ENCODE assay signal across 21 mouse cellular contexts in the genomic region with DNA sequence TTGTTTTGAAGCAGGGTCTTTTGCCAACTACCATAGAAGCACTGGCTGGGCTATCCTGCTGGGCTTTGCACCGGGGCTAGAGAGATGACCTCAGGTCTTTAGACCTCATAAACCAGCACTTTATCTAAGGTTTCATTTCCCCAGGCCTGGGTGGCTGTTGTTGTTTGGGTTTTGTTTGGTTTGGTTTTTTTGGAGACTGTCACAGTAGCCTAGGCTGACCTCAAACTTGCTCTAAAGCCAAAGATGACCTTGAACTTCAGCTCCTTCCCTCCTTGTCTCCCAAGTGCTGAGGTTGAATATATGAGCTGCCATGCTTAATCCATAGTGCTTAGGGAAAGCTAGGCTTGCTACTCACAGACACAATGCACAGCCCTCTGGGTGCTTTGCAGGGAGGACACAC. TPM values are rescaled to one million over a fixed set of nuclear protein-coding genes. Genes with fewer than 3 reads are reported as not detected.
DNase-seq lines count a peak whose midpoint lies in the region; ATAC-seq and TF ChIP-seq lines count a peak whose summit lies in the region.
"Had no signal": no experiment of that assay in that cellular context is flagged by ENCODE, and none has a peak within 500 bp of the region (broad histone marks: within the 10 kb centered on the region; RNA-seq: fewer than 3 reads in every experiment).

No protein-coding gene starts in this region.

- intact Hi-C loops in gastrocnemius, adult 2 months (cut with DNase I), result no loop called here

- no peak overlapping the region for H3K9ac ChIP-seq in liver, adult 2 months (ENCODE audit: low read depth, low read length)
- H3K9ac ChIP-seq in midbrain, embryonic 11.5 days (ENCODE audit: low read length), result no peak overlapping the region
- no peak overlapping the region for H3K9ac ChIP-seq in midbrain, postnatal 0 days (replicated peaks; ENCODE audit: low read length, poor library complexity, severe bottlenecking)

- WGBS in liver, adult 2 months, result 22% methylated on average over 1 of the region's 1 CpGs
- 91% methylated on average over 1 of the region's 1 CpGs for WGBS in midbrain, embryonic 11.5 days
- 83% methylated on average over 1 of the region's 1 CpGs for WGBS in midbrain, postnatal 0 days

- peaks cover 2% of the 10 kb centered on the region; the same call in 1 of the 2 replicates for H3K36me3 ChIP-seq in liver, adult 2 months (ENCODE audit: control insufficient read depth, insufficient read depth, low read length)
- H3K36me3 ChIP-seq in midbrain, embryonic 11.5 days (ENCODE audit: control insufficient read depth, insufficient read depth, low read length), result no peaks in the 10 kb centered on the region; the same call in 1 of the 2 replicates
- H3K36me3 ChIP-seq in midbrain, postnatal 0 days (ENCODE audit: insufficient read depth, low read length), result peaks cover 39% of the 10 kb centered on the region

- no peak overlapping the region for H3K4me2 ChIP-seq in midbrain, embryonic 11.5 days
- no peak overlapping the region for H3K4me2 ChIP-seq in midbrain, postnatal 0 days (ENCODE audit: low read depth, low read length, poor library complexity, severe bottlenecking)

- DNase-seq in gastrocnemius, adult 2 months, result no peak
- DNase-seq in gastrocnemius, adult 18-20 months (ENCODE audit: low spot score), result no peak
- peak; percentile 65 for DNase-seq in liver, adult 2 months (ENCODE audit: extremely low read depth, low read depth, low spot score)
- DNase-seq in liver, result no peak
- DNase-seq in midbrain, embryonic 11.5 days (ENCODE audit: low spot score, missing footprints), result peak; percentile 67
- no peak for DNase-seq in midbrain, postnatal 0 days (ENCODE audit: low spot score)
- DNase-seq: adrenal gland, adult 2 months; adrenal gland, adult 8-10 months; adrenal gland, postnatal 10 days; adrenal gland, postnatal 14 days; adrenal gland, postnatal 25 days; adrenal gland, postnatal 36 days; B cell, adult 2 months; cerebellum, adult 11 months; cerebellum, adult 11-12 months; cerebellum, adult 18-20 months had no signal

- no peak for ATAC-seq in midbrain, embryonic 11.5 days (ENCODE audit: low FRiP score)
- no peak for ATAC-seq in midbrain, postnatal 0 days (ENCODE audit: low FRiP score)
- ATAC-seq: activated CD4-positive, CD25-positive, alpha-beta regulatory T cell, adult 4 months; CD4-positive, CD25-positive, alpha-beta regulatory T cell, adult 4 months; Patski had no signal

- no peak for TF ChIP-seq CTCF in gastrocnemius, adult 2 months (IDR thresholded peaks at IDR 0.05)
- no peak for TF ChIP-seq CTCF in liver, adult 2 months (IDR thresholded peaks at IDR 0.05; ENCODE audit: low read depth, low read length)
- TF ChIP-seq CTCF in midbrain, postnatal 0 days (IDR thresholded peaks at IDR 0.05), result no peak

- H3K27ac ChIP-seq in gastrocnemius, adult 2 months, result peak overlapping the region; percentile 80; the same call in 1 of the 2 replicates
- no peak overlapping the region for H3K27ac ChIP-seq in liver, adult 2 months (replicated peaks; ENCODE audit: insufficient read depth, low read depth, low read length)
- H3K27ac ChIP-seq in midbrain, embryonic 11.5 days (ENCODE audit: low read depth, low read length), result no peak overlapping the region
- H3K27ac ChIP-seq in midbrain, postnatal 0 days (ENCODE audit: low read depth, low read length), result no peak overlapping the region

- no peaks in the 10 kb centered on the region for H3K9me3 ChIP-seq in midbrain, embryonic 11.5 days (ENCODE audit: control insufficient read depth, low read length)
- H3K9me3 ChIP-seq in midbrain, postnatal 0 days (ENCODE audit: low read length), result no peaks in the 10 kb centered on the region
- H3K9me3 ChIP-seq: G1E had no signal

- no peak for TF ChIP-seq POLR2A in liver, adult 2 months (IDR thresholded peaks at IDR 0.05; ENCODE audit: extremely low read depth, insufficient read depth, low read length)

- H3K79me2 ChIP-seq in liver, adult 2 months (ENCODE audit: control insufficient read depth, insufficient read depth, low read length), result no peaks in the 10 kb centered on the region

- no peak overlapping the region for H3K4me3 ChIP-seq in gastrocnemius, adult 2 months
- H3K4me3 ChIP-seq in liver, adult 2 months (ENCODE audit: insufficient read depth, low read depth, low read length), result no peak overlapping the region
- H3K4me3 ChIP-seq in midbrain, embryonic 11.5 days (ENCODE audit: low read depth, low read length), result no peak overlapping the region
- H3K4me3 ChIP-seq in midbrain, postnatal 0 days (ENCODE audit: low read depth, low read length), result no peak overlapping the region

- H3K4me1 ChIP-seq in liver, adult 2 months (ENCODE audit: control insufficient read depth, insufficient read depth, low read length), result peaks cover 9% of the 10 kb centered on the region
- H3K4me1 ChIP-seq in midbrain, embryonic 11.5 days (ENCODE audit: control insufficient read depth, insufficient read depth, low read length), result peaks cover 4% of the 10 kb centered on the region; the same call in 1 of the 2 replicates
- H3K4me1 ChIP-seq in midbrain, postnatal 0 days (ENCODE audit: insufficient read depth, low read length), result no peaks in the 10 kb centered on the region

- H3K27me3 ChIP-seq in liver, adult 2 months (ENCODE audit: control insufficient read depth, insufficient read depth, low read length), result no peaks in the 10 kb centered on the region
- H3K27me3 ChIP-seq in midbrain, embryonic 11.5 days (ENCODE audit: control insufficient read depth, insufficient read depth, low read length), result no peaks in the 10 kb centered on the region
- no peaks in the 10 kb centered on the region for H3K27me3 ChIP-seq in midbrain, postnatal 0 days (ENCODE audit: insufficient read depth, low read length)
- H3K27me3 ChIP-seq: CH12.LX, Patski had no signal

RNA-seq across cellular contexts. Expression of a gene that starts 35.9 kb away (rescaled TPM):
- under 1 TPM; 0.22 to 0.23 TPM for total RNA-seq in gastrocnemius, adult 2 months (2021)
- under 1 TPM; 0.14 to 0.24 TPM for total RNA-seq in gastrocnemius, adult 18-20 months (2021)
- 0.09 and 0.27 TPM in 2 replicates for total RNA-seq in liver, adult 2 months (2014; rRNA removed)
- 0.07 and 0.24 TPM in 2 replicates for polyA plus RNA-seq in liver, adult 2 months (2012; rRNA removed)
- 3.1 and 3.2 TPM in 2 replicates for polyA plus RNA-seq in midbrain, embryonic 11.5 days (2014; fragmentation: Nextera tagmentation; extraction: Ambion mirVana)
- total RNA-seq in midbrain, postnatal 0 days (2014; rRNA removed), result 3.5 and 5.1 TPM in 2 replicates
- 4.8 and 5.9 TPM in 2 replicates for polyA plus RNA-seq in midbrain, postnatal 0 days (2015; fragmentation: Nextera tagmentation; extraction: Ambion mirVana)

RNA-seq across cellular contexts. Expression of a gene that starts 36.4 kb away (rescaled TPM):
- 10 to 100 TPM; 24.5 to 27.3 TPM for total RNA-seq in gastrocnemius, adult 2 months (2021)
- total RNA-seq in gastrocnemius, adult 18-20 months (2021), result 10 to 100 TPM; 25.3 to 25.8 TPM
- total RNA-seq in liver, adult 2 months (2014; rRNA removed), result 9.4 and 10.4 TPM in 2 replicates
- polyA plus RNA-seq in liver, adult 2 months (2012; rRNA removed), result 6.0 and 6.5 TPM in 2 replicates
- polyA plus RNA-seq in midbrain, embryonic 11.5 days (2014; fragmentation: Nextera tagmentation; extraction: Ambion mirVana), result 109 and 118 TPM in 2 replicates
- total RNA-seq in midbrain, postnatal 0 days (2014; rRNA removed), result 31.6 and 37.5 TPM in 2 replicates
- polyA plus RNA-seq in midbrain, postnatal 0 days (2015; fragmentation: Nextera tagmentation; extraction: Ambion mirVana), result 67.5 and 73.2 TPM in 2 replicates

Comparison
In these comparisons a context has a peak if more than half of its experiments do, and no peak if none do; other contexts are left out.
1. DNase-seq: peak in liver, adult 2 months (single experiment) and midbrain, embryonic 11.5 days (single experiment); none in gastrocnemius, adult 2 months (single experiment), gastrocnemius, adult 18-20 months (single experiment), liver (single experiment) and midbrain, postnatal 0 days (single experiment).